Mouse (Mus musculus): ENCODE data around the gene Nkpd1. TPM values are rescaled to one million over a fixed set of nuclear protein-coding genes. Genes with fewer than 3 reads are reported as not detected.

Gene Nkpd1
- polyA plus RNA-seq (2014; fragmentation: Nextera tagmentation; extraction: Ambion mirVana), result 0.12 and 0.16 TPM in 2 replicates

DNA sequence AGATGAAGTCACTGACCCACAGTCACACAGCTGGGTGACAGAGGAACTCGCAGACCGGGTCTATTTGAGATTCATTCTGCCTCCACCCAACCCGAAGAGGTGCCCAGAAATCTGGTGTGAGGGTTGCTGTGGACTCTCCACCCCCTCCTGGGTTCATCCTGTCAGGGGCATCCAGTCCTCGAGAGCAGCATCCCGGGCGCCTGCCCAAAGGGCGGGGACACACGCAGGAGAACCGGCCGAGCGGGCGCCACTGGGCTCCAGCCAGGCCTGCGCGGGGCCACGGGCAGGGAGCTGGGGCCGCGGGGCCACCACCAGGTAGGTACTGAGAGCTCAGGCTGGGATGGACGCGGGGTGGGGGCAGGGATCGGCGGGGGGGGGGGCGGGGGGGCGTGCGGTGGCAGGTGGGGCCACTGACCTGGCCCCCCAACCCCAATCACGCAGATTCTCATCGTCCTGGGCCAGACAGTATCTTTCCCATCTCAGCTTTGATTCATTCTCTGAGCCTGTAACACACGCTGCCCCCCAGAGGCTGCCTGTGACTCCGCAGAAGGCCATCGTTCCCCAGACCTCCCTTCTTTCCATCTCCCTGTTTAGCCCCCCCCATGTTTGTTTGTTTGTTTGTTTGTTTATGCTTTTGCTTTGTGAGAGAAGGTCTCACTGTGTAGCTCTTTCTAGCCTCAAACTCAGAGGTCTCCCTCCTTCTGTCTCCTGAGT lies at the start of gene Nkpd1:
Gene Nkpd1 (plus strand): TSS at position 187 of the 714 bp plus-strand sequence.
- H3K4me1 ChIP-seq (ENCODE audit: control insufficient read depth, insufficient read depth, low read length), result peaks cover 5% of the 10 kb centered on the region; the same call in 1 of the 2 replicates
- peak within 1 kb of the TSS; percentile 4; the same call in 1 of the 2 replicates for H3K4me2 ChIP-seq (ENCODE audit: low read depth, severe bottlenecking)
- H3K9ac ChIP-seq (ENCODE audit: low read length), result peak within 1 kb of the TSS; percentile 32; the same call in 1 of the 2 replicates
- 5% methylated on average over 25 of the region's 29 CpGs for WGBS
- H3K4me3 ChIP-seq (ENCODE audit: low read depth, low read length), result 0 out of 2 replicates have a peak within 1 kb of the TSS, but pooled peaks have one; percentile 15
- no peak within 1 kb of the TSS for H3K27ac ChIP-seq (replicated peaks; ENCODE audit: low read depth, low read length)
- H3K9me3 ChIP-seq (ENCODE audit: control insufficient read depth, low read length), result no peaks in the 10 kb centered on the region; the same call in 1 of the 2 replicates
- ATAC-seq (ENCODE audit: insufficient number of reproducible peaks, low FRiP score, low TSS enrichment, low read depth), result no peak
- no peak for DNase-seq (ENCODE audit: low spot score)
- H3K36me3 ChIP-seq (ENCODE audit: control insufficient read depth, insufficient read depth, low read length), result no peaks in the 10 kb centered on the region
- H3K27me3 ChIP-seq (ENCODE audit: control insufficient read depth, insufficient read depth, low read length), result peaks cover 55% of the 10 kb centered on the region

- ATAC-seq (ENCODE audit: insufficient number of reproducible peaks, low FRiP score, low TSS enrichment, low read depth) (no peak), DNase-seq (ENCODE audit: low spot score) (no peak)
- H3K4me1 ChIP-seq (ENCODE audit: control insufficient read depth, insufficient read depth, low read length), result peaks cover 17% of the 10 kb centered on the region
- peaks cover 27% of the 10 kb centered on the region for H3K27me3 ChIP-seq (ENCODE audit: control insufficient read depth, insufficient read depth, low read length)
- no peaks in the 10 kb centered on the region for H3K9me3 ChIP-seq (ENCODE audit: control insufficient read depth, low read length)
- no peak overlapping the region for H3K4me2 ChIP-seq (ENCODE audit: low read depth, severe bottlenecking)
- WGBS, result 72% methylated on average over 12 of the region's 12 CpGs
- no peak overlapping the region for H3K4me3 ChIP-seq (ENCODE audit: low read depth, low read length)
- no peak overlapping the region for H3K27ac ChIP-seq (replicated peaks; ENCODE audit: low read depth, low read length)
- H3K36me3 ChIP-seq (ENCODE audit: control insufficient read depth, insufficient read depth, low read length), result no peaks in the 10 kb centered on the region
- no peak overlapping the region for H3K9ac ChIP-seq (ENCODE audit: low read length)
Measured at GRCm38 (mm10) chr7:19468279-19468678, 49.4 kb upstream of the Nkpd1 start.

- ATAC-seq (ENCODE audit: insufficient number of reproducible peaks, low FRiP score, low TSS enrichment, low read depth) (no peak), DNase-seq (ENCODE audit: low spot score) (no peak)
- H3K27me3 ChIP-seq (ENCODE audit: control insufficient read depth, insufficient read depth, low read length), result peaks cover 35% of the 10 kb centered on the region
- H3K4me2 ChIP-seq (ENCODE audit: low read depth, severe bottlenecking), result peak overlapping the region; percentile 7; the same call in 1 of the 2 replicates
- peak overlapping the region; percentile 6; the same call in 1 of the 2 replicates for H3K4me3 ChIP-seq (ENCODE audit: low read depth, low read length)
- H3K4me1 ChIP-seq (ENCODE audit: control insufficient read depth, insufficient read depth, low read length), result peaks cover 15% of the 10 kb centered on the region
- WGBS, result 24% methylated on average over 23 of the region's 23 CpGs
- no peak overlapping the region for H3K9ac ChIP-seq (ENCODE audit: low read length)
- H3K36me3 ChIP-seq (ENCODE audit: control insufficient read depth, insufficient read depth, low read length), result no peaks in the 10 kb centered on the region
- H3K27ac ChIP-seq (replicated peaks; ENCODE audit: low read depth, low read length), result no peak overlapping the region
- H3K9me3 ChIP-seq (ENCODE audit: control insufficient read depth, low read length), result no peaks in the 10 kb centered on the region
Measured at GRCm38 (mm10) chr7:19469404-19469803, 48.2 kb upstream of the Nkpd1 start.

DNA sequence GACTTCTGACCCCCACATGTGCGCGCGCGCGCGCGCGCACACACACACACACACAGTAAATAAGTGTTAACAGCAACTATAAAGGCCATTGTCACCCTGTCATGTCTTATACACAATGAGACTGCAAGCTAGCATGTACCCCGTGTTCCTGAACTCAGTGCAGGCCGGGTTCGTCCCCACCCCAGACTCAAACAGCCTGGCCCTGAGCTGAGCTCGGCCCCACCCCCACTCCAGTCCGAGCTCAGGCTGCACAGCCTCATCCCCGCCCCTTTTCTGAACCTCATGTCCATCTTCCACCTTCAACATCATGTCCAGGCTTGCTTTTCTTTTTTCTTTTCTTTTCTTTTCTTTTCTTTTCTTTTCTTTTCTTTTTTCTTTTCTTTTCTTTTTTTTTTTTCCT lies 47.3 kb upstream of the Nkpd1 start:
- H3K4me2 ChIP-seq (ENCODE audit: low read depth, severe bottlenecking), result no peak overlapping the region
- DNase-seq (ENCODE audit: low spot score), result no peak
- H3K27me3 ChIP-seq (ENCODE audit: control insufficient read depth, insufficient read depth, low read length), result peaks cover 41% of the 10 kb centered on the region
- no peaks in the 10 kb centered on the region for H3K9me3 ChIP-seq (ENCODE audit: control insufficient read depth, low read length)
- H3K9ac ChIP-seq (ENCODE audit: low read length), result no peak overlapping the region
- 12% methylated on average over 14 of the region's 14 CpGs for WGBS
- H3K4me3 ChIP-seq (ENCODE audit: low read depth, low read length), result no peak overlapping the region
- 0 out of 2 replicates have a peak, but pooled peaks cover 6% of the 10 kb centered on the region for H3K4me1 ChIP-seq (ENCODE audit: control insufficient read depth, insufficient read depth, low read length)
- H3K27ac ChIP-seq (replicated peaks; ENCODE audit: low read depth, low read length), result no peak overlapping the region
- no peak for ATAC-seq (ENCODE audit: insufficient number of reproducible peaks, low FRiP score, low TSS enrichment, low read depth)
- H3K36me3 ChIP-seq (ENCODE audit: control insufficient read depth, insufficient read depth, low read length), result no peaks in the 10 kb centered on the region

GRCm38 (mm10) chr7:19472403-19472802 lies 45.2 kb upstream of the Nkpd1 start:
- no peaks in the 10 kb centered on the region for H3K36me3 ChIP-seq (ENCODE audit: control insufficient read depth, insufficient read depth, low read length)
- 40% methylated on average over 4 of the region's 4 CpGs for WGBS
- no peak overlapping the region for H3K4me2 ChIP-seq (ENCODE audit: low read depth, severe bottlenecking)
- H3K27me3 ChIP-seq (ENCODE audit: control insufficient read depth, insufficient read depth, low read length), result peaks cover 39% of the 10 kb centered on the region
- H3K9ac ChIP-seq (ENCODE audit: low read length), result no peak overlapping the region
- no peak overlapping the region for H3K4me3 ChIP-seq (ENCODE audit: low read depth, low read length)
- H3K4me1 ChIP-seq (ENCODE audit: control insufficient read depth, insufficient read depth, low read length), result 0 out of 2 replicates have a peak, but pooled peaks cover 6% of the 10 kb centered on the region
- ATAC-seq (ENCODE audit: insufficient number of reproducible peaks, low FRiP score, low TSS enrichment, low read depth) (no peak), DNase-seq (ENCODE audit: low spot score) (no peak)
- H3K9me3 ChIP-seq (ENCODE audit: control insufficient read depth, low read length), result no peaks in the 10 kb centered on the region
- no peak overlapping the region for H3K27ac ChIP-seq (replicated peaks; ENCODE audit: low read depth, low read length)

GRCm38 (mm10) chr7:19473875-19474443 lies 43.7 kb upstream of the Nkpd1 start:
- H3K9ac ChIP-seq (ENCODE audit: low read length), result peak overlapping the region; percentile 76
- H3K27me3 ChIP-seq (ENCODE audit: control insufficient read depth, insufficient read depth, low read length), result peaks cover 39% of the 10 kb centered on the region
- H3K4me1 ChIP-seq (ENCODE audit: control insufficient read depth, insufficient read depth, low read length), result 0 out of 2 replicates have a peak, but pooled peaks cover 6% of the 10 kb centered on the region
- peak overlapping the region; percentile 81 for H3K4me2 ChIP-seq (ENCODE audit: low read depth, severe bottlenecking)
- no peaks in the 10 kb centered on the region for H3K9me3 ChIP-seq (ENCODE audit: control insufficient read depth, low read length)
- peak overlapping the region; percentile 41 for H3K4me3 ChIP-seq (ENCODE audit: low read depth, low read length)
- no peak overlapping the region for H3K27ac ChIP-seq (replicated peaks; ENCODE audit: low read depth, low read length)
- no peaks in the 10 kb centered on the region for H3K36me3 ChIP-seq (ENCODE audit: control insufficient read depth, insufficient read depth, low read length)
- ATAC-seq (ENCODE audit: insufficient number of reproducible peaks, low FRiP score, low TSS enrichment, low read depth) (peak; percentile 65), DNase-seq (ENCODE audit: low spot score) (peak; percentile 84)
- WGBS, result under 1% methylated on average over 76 of the region's 89 CpGs

- H3K9me3 ChIP-seq (ENCODE audit: control insufficient read depth, low read length), result no peaks in the 10 kb centered on the region
- WGBS, result 67% methylated on average over 2 of the region's 2 CpGs
- no peaks in the 10 kb centered on the region for H3K36me3 ChIP-seq (ENCODE audit: control insufficient read depth, insufficient read depth, low read length)
- no peak overlapping the region for H3K4me2 ChIP-seq (ENCODE audit: low read depth, severe bottlenecking)
- H3K27ac ChIP-seq (replicated peaks; ENCODE audit: low read depth, low read length), result no peak overlapping the region
- H3K27me3 ChIP-seq (ENCODE audit: control insufficient read depth, insufficient read depth, low read length), result peaks cover 24% of the 10 kb centered on the region
- no peak overlapping the region for H3K4me3 ChIP-seq (ENCODE audit: low read depth, low read length)
- no peak for ATAC-seq (ENCODE audit: insufficient number of reproducible peaks, low FRiP score, low TSS enrichment, low read depth)
- 0 out of 2 replicates have a peak, but pooled peaks cover 3% of the 10 kb centered on the region for H3K4me1 ChIP-seq (ENCODE audit: control insufficient read depth, insufficient read depth, low read length)
- no peak for DNase-seq (ENCODE audit: low spot score)
- no peak overlapping the region for H3K9ac ChIP-seq (ENCODE audit: low read length)
Measured at GRCm38 (mm10) chr7:19477084-19477483, 40.6 kb upstream of the Nkpd1 start.

DNA sequence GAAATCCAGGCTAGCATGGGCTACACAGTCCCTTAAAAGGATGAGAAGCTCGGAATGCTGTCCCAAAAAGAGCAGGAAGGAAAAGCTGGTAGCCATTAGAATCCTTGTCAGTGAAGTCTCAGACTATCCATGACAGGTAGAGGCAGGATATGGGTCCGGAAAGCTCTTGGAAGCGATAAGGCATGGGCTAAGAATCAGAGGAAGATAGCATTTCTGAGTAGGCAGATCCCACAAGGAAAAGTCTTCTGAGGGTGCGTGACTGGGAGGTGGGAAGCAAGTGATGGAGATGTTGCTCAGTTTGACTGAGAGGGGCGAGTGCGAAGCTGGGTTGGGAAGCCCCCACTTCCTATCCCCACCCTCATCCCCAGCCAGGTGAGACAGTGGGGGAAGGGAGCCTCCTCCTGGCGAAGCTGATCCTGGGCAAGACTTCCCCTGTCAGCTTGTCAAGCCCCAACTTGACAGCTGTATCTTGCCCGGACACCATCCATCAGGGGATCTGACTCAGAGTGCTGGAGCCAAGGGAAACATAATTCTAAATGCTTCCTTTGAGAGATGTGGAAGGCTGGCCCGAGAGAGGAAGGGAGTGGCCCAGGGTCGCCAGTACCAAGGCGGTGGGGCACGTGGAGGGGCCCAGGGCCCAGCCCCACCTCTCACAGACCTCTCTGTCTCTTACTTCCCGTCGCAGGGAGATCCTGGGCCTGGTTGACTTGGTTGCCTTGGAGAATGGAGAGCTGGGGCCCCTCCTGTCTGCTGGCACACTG lies 39.8 kb upstream of the Nkpd1 start:
- Histone ChIP-seq H3K36me3 (ENCODE audit: control insufficient read depth, insufficient read depth, low read length) (no peaks in the 10 kb centered on the region), H3K4me2 (ENCODE audit: low read depth, severe bottlenecking) (no peak overlapping the region), H3K4me3 (ENCODE audit: low read depth, low read length) (no peak overlapping the region), H3K9me3 (ENCODE audit: control insufficient read depth, low read length) (no peaks in the 10 kb centered on the region), H3K4me1 (ENCODE audit: control insufficient read depth, insufficient read depth, low read length) (0 out of 2 replicates have a peak, but pooled peaks cover 3% of the 10 kb centered on the region), H3K9ac (ENCODE audit: low read length) (no peak overlapping the region), H3K27me3 (ENCODE audit: control insufficient read depth, insufficient read depth, low read length) (peaks cover 18% of the 10 kb centered on the region; the same call in 1 of the 2 replicates), H3K27ac (replicated peaks; ENCODE audit: low read depth, low read length) (no peak overlapping the region)
- ATAC-seq (ENCODE audit: insufficient number of reproducible peaks, low FRiP score, low TSS enrichment, low read depth) (no peak), DNase-seq (ENCODE audit: low spot score) (no peak)
- 25% methylated on average over 14 of the region's 14 CpGs for WGBS
